Mouse (Mus musculus): ENCODE data around the gene Hyal3. TPM values are rescaled to one million over a fixed set of nuclear protein-coding genes. Genes with fewer than 3 reads are reported as not detected.

Hyal3 gene
- total RNA-seq, 2 experiments from 2014 or later, result 1.1 to 1.4 TPM

DNA sequence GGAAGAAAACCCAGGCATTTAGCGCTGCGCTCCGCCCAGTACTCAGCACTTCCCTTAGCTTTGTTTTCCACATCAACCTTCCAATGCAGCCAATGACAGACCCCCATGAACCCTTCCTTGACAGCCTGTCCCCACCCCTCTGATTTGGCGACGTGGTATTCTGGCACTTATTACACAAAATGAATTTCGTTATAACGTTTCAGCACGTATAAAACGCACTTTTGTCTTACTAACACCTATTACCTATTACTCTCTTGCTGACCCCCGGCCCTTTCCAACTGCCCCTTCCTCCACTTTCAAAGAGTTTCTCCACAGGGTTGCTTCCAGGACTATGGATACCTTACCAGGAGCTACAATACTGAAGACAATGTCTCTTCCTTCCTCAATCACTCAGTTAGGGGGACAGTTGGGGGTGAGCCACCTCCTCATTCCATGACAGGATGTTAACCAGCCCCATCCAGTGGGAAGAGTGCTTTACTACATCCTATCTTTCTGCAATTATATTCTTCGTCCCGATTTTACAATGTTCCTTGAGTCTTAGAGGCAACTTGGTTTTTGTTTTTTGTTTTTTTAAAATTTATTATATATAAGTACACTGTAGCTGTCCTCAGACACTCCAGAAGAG, 32.4 kb downstream of the Hyal3 start:
- DNase-seq (ENCODE audit: low spot score in 2 of 2), result no peak

DNA sequence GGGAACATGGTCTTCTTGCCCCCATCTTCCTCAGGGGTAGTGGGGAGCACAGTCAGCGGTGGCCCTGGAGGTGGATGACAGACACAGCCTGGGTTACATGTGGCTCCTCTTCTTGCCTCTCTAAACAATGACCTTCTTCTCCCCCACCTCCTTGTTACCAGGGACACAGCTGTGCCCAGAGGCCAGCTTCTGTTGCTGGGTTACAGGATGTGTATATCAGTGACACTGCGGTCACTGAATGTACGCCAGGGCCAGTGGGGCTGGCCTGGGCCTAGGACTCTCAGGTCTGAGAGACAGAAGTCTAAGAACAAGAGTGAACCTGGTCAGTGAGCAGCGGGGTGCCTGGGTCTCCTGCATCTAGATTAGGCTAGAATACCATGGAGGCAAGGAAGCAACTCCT, 34.4 kb downstream of the Hyal3 start:
- no peak for DNase-seq (ENCODE audit: low spot score in 2 of 2)

DNA sequence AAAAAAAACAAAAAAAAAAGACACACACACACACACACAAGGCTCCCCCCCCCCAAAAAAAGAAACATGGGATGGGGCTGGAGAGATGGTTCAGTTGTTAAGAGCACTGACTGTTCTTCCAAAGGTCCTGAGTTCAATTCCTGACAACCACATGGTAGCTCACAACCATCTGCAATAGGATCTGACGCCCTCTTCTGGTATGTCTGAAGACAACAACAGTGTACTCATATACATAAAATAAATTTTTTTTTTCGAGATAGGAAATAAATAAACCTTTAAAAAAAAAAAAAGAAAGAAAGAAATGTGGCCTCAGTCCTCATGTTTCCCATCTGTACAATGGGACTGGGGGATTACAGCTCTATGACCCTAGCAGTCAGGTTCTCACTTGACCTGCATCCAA, 36.8 kb downstream of the Hyal3 start:
- DNase-seq (ENCODE audit: low spot score in 2 of 2), result no peak

DNA sequence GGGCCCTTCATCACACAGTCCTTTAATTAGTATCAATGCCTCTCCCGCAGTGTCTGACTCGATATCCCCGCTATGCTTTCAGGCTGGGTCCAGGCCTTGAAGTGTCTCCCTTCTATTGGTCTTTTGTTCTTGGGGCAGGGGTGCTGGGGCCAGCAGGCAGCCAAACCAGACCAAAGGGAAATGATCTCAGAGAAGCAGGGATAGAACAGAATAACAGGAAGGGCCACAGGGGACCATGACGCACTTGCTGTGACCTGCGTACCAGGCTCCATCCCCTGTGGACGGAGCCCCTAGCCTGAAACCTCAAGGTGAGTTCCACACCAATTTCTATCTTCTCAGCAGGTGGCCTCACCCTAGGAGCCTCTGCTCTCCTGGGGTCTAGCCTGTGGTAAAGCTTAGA, 37.5 kb downstream of the Hyal3 start:
- DNase-seq (ENCODE audit: low spot score in 2 of 2), result no peak

DNA sequence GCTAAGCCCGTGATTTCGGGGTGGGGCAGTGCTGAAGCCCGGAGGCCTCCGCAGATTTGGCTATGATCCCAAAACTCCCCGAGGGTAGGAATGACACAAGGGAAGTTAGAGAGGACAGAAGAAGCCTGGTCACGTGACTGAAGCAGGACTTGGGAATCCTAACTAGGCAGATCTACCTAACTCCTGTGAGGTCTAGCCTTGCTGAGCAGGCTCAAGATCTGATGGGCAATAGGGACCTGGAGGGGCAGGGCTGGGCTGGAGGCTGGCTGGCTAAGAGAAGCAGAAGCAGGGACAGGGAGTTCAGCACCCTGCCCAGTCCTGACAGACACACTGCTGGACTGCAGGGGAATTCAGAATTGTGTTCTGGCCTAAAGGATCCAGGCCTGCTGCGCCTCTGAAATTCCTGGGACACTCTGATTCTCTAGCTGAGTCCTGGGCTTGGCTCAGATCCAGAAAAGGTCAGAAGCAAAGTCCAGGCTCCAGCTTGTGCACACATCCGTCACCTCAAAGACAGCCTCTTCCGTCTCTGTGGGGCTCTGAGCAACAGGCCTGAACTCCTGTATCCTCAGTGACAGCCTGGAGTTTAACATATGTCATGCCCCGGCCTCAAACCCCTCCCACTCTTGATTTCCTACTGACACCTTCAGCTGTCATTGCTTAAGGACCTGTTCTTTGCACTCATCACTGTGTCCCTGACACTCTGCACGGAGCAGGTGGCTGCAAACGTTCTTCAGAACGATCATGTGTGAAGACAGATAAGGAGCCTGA, 38.3 kb downstream of the Hyal3 start:
- DNase-seq (ENCODE audit: low spot score in 2 of 2), result no peak

DNA sequence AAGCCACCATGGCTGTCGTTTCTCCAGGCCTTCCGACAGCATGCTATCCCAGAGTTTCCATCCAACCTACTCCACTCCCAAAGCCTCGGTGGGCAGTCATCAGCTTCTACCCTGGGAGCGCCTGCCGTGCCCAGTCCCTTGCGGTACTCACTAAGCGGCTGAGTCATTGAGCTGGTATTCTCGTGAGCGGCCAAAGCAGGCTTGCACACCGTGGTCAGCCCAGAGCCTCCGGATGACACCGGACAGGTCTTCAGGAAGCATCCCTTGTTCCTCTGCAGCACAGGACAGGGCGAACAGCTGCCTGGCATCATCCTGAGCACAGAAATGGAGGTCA, 38.9 kb downstream of the Hyal3 start:
- DNase-seq (ENCODE audit: low spot score in 2 of 2), result no peak

DNA sequence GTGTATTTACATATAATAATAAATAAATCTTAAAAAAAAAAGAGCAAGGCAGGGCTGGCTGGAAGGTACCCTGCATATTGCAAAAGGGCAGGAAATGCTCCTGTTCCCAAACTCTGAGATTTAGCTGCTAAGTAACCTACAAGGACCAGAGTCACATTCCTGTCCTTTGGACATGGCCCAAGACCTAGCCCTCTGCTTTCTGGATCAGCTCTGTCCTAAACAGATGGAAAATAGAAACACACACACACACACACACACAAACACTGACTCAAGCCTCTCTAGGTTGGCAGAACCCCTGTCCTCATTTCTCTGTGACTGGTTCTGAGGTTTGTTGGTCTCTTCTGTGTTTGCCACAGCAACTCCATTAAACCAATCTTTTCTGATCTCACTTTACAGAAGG, 40.3 kb downstream of the Hyal3 start:
- DNase-seq (ENCODE audit: low spot score in 2 of 2), result no peak

DNA sequence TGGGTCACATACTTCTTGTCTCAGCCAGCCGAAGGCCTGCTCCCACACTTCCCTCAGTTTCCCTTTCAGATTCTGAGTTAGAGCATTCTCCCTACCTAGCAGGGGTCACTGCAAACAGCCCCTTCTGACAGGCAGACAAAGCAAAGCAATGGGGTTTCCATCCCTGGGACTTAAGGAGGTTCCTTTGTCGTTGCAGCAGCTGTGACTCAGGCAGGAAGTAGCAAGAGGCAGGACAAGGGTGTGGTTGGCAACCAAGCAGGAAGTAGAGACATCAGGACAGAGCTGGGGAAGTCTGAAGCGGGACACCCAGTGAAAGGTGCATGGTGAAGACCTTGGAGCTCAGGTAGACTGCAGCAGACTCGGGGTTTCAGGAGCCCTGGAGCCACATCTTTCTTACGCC, 43.9 kb downstream of the Hyal3 start:
- DNase-seq (ENCODE audit: low spot score in 2 of 2), result no peak

DNA sequence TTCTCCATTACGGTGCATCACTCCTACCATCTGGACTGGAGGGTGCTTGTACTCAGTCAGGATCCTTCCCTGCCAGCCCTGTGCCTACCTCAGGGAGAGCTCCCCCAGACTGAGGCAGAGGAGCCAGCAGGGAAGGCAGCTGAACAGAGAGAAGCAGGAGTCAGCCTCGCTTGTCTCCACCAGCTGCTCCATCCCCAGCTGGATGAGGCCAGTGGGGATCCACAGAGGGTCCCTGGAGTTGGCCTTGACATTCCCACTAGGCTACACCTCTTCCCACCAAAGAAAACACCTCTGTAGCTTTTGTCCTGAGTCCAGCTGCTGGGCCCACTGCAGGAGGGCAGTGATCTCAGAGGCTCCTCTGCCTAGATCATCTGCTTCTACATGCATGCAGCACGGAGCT, 44.3 kb downstream of the Hyal3 start:
- DNase-seq (ENCODE audit: low spot score in 2 of 2), result no peak

DNA sequence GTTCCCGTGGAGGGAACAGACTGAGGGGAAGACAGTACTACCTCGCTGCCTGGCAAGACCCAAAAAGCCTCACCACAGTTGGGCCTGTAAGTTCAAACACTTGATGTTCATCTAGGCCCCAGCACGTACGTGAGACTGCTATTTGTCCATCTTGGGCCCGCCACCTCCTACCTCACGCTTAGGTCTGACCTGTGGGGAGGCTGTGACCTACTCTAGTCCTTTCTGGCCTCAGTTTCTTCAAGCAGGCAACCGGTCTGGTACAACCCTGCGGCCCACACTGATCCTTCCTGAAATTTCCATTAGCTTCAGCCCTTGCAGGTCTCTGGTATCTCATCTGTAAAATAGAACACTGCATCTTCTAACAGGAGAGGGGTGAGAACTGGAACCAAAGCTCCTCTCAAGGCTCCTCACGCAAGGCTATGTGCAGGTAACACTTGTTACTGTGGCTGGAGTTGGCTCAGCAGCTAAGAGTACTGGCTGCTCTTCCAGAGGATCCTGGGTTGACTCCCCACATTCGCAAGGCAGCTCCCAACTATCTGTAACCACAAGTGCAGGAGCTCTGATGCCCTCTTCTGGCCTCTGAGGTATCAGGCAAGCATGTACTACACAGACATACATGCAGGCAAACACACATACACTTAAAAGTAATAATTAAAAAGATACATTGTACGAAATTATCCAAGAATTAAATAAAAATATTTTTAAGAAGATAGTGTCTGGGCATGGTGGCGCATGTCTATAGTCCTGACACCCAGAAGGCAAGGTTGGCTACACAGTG, 44.9 kb downstream of the Hyal3 start:
- DNase-seq (ENCODE audit: low spot score in 2 of 2), result no peak

DNA sequence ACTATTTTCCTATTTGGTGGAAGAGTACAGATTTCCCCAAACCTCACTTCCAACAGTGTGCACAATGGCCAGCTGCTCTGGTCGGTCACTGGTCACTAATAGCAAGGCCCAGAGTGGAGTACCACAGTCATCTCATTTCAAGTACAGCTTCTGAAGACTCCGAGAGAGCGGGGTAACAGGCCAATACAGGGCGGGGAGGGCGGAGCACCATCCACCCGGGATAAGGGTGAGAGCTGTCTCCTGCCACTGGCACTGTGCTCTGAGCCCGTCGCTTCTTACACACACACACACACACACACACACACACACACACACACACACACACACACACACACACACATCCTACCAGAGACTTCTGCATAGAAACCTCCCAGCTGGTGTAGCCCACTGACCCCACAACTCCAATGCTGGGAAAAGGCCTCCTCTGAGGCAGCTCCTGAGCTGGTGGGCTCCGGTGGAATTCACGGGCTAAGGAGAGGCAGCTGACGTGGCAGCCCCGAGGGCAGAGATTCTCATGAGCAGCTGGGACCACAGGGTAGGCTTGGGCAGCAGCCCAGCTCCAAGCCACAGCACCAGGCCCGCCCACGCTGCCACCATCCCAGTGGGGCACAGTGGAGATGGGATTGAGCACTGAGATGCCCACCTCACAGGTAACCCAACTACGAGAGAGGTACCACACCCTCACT, 45.7 kb downstream of the Hyal3 start:
- no peak for DNase-seq (ENCODE audit: low spot score in 2 of 2)

DNA sequence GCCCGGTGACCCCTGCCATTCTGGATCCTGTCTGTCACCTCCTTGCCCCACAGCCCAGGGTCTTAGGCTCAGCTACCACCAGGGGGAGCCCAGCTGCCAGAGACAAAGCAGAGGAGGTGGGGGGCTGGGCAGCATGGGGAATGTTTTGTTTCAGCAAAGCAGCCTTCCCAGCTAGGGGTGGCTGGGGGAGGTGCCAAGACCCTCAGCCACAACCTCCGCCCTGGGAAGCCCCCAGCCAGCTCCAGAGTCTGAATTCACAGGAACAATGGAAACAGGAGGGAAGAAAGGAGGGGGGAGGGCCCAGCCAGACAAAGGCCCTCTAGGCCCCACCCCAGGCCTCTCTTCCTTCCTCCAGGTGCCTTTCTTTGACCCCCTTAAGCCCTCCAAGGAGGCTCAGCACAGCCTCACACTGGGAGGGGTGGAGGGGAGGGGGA, 46.2 kb downstream of the Hyal3 start:
- DNase-seq (ENCODE audit: low spot score in 2 of 2), result peak; percentile 61 to 83

DNA sequence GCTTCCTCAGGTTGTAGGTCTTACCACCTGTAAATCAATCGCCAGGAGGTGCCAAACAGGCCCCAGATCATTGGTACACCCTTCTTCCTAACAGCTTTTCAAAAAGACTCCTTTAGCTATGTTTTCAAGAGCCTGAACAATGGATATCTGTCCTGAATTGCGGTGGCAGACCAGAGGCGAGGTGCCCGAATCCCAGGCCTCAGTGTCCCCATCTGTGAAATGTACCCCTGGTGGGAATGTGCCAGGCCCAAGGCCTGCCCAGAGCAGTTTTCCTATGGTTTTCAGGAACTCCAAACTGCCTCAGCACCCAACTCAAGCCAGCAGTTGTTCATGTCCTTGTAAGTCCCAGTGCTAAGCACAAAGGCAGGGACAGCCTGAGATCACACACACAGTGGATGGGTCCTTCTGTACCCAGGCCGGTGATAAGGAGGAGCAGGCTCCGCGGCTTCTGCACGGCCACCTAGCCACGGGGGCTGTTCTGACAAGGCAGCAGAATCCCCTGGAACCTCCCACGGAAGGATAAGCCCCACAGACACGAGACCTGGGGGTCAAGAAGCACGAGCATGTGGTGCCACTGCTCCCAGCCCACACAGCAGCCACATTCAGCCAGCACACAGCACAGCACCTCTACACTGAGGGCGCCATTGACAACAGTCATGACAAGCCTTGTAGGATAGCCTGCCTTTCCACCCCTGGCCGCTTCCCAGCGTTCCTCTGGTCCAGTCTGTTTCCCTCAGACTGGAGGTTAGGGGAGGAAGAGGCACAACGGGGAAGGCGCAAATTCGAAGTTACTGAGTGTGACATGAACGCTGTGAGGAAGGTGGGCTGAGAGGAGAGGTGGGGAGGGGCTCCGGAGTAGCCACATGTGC, 47.0 kb downstream of the Hyal3 start:
- DNase-seq (ENCODE audit: low spot score in 2 of 2), result no peak

DNA sequence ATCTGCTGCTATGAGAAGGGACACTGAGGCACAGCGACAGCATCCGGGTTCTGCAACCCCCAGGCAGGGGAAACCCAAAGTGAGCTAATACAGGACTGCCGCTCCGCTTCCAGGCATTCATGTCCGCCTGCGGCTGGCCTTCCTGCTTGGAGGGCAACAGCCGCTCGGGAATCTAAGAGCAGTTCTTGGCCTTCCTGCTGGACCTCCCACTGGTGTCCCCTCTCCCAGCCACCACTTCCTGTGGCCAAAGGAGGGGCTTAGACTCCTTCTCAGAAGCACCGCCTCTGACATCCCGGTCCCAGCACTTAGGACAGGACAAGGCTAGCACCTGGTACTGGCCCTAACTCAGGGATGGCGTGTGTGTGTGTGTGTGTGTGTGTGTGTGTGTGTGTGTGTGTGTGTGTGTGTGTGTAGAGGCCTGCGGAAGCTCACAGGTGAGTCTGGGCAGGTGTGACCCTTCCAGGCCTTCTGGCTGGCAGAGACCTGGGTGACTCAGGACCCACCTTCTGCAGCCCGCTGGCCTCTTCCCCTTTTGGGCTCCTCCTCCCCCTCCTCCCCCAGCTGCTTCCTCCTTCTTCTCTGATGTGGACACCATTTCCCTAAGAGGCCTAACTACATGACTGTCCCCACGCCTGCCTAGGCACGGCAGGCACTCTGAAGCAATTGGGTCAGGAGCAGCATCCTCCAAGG, 48.2 kb downstream of the Hyal3 start:
- no peak for DNase-seq (ENCODE audit: low spot score in 2 of 2)

DNA sequence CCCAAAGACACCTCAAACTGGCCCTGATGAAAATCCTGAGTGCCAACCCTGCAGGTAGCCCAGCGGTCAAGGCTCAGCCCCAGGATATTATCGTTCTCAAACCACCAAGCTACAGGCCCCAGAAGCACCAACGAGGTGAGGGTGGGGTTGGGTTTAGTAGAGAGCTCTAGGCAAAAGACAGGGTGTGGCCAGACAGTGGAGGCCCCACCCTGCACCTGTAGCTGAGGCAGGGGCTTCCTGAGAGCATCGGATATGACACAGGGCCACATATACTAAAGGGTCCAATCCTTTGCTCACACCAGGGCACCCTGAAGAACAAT, 48.8 kb downstream of the Hyal3 start:
- DNase-seq (ENCODE audit: low spot score in 2 of 2), result no peak

DNA sequence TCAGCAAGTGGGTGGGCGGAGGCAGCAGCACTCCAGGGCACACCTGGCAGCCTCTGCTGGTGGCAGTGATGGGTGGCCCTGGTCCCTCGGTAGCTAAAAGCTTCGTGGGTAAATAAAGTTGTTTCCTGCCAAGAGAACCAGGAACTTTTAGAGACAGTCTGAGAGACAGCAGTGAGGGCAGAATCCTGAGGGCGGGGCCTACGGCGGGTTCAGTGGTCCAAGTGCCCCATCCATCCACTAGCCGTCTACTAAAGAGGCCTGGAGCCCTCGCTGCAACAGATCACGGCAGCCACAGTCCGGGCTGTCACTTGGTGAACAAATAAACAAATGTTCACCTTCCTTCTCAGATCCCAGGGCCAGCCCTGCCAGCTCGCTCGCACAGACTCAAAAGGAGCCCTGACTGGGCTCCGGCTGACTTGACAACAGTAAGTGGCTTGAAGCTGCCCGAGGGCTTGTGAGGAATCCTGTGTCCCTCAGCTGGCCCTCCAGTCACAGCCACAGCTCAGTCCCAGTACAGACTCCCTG, 49.3 kb downstream of the Hyal3 start:
- DNase-seq (ENCODE audit: low spot score in 2 of 2), result no peak

DNA sequence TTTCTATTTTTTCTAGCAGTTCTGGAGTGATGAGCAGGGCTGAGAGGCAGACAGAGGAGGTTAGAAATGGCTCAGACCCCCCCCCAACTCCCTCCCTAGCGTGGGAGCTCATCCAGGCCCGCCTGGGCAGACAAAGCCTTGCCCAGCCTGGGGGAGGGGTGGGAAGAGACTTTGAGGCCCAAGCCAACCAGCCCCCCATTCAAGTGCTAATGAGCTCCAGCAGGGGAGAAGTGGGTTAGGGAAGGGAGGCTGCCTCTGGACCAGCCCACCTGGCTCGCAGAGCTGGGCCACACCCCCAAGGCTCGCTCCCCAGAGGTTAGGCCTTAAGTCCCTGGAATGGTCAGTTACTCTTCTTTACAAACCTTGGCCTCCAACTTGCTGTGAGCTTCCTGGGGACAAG, 50.0 kb downstream of the Hyal3 start:
- DNase-seq (ENCODE audit: low spot score in 2 of 2), result peak in 1 of 2 experiments; percentile 51

DNA sequence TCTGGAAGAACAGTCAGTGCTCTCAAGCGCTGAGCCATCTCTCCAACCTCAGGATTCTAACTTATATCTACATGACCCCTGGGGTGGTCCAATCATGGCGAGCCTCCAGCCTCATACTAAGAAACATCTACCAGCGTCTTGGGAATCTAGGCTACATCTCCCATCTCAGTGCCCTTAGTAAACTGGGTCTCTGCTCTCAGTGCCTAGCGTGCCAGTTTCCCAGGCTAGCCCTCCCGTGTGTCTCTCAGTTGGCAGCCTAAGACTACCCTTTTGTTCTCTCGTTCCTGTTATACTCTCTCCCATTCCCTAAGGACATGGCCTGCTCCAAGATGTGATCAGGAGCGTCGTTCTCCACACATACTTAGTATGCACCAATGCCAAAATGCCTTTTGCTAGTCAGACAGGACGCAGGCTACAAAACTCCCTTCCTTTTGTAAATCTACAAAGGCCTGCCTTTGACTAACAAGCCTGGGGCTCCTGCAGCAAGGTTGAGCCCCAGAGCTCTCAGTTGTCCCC, 50.8 kb downstream of the Hyal3 start:
- DNase-seq (ENCODE audit: low spot score in 2 of 2), result no peak

DNA sequence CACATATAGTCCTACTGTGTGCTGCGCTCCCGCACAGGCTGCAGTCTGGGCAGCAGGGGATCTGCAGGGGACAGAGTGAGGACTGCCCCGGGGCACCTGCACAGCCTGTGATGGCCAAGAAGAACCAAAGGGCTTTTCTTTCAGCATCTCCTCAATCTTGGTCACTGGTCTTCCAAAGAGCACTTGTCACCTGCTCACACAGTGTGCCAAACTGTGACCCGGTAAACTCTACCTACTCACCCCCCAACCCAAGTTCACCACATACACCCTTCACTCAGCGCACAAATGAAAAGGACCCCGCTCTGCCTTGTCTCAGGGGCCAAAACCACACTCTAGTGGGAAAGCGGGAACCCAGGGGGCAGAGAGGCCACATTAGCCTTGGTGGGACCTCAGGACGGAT, 51.2 kb downstream of the Hyal3 start:
- no peak for DNase-seq (ENCODE audit: low spot score in 2 of 2)

DNA sequence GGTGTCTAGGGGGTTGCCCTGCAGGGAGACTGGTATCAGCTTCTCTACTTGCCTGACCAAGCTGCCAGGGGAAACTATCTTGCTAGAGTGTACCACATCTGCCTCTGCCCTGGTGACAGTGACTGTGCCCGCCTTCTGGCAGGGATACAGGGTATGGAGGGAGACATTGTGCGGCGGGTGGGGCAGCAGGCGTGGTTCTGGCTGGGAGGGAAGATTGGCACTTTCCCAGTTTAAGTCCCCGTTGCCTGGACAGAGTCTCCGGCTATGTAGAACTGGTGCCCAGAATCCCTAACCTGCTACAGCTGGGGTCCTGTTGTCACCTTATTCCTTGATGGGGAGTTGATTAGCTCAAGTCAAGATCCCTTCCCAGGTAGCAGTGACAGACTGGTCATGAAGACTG, 51.9 kb downstream of the Hyal3 start:
- no peak for DNase-seq (ENCODE audit: low spot score in 2 of 2)

Data from layer of hippocampus, adult 18-20 months (tissue).